8 mouse cellular contexts compared by ENCODE assay signal in genomic region chr14:118551725-118552285, GRCm38 (mm10).
DNase-seq lines count a peak whose midpoint lies in the region; ATAC-seq lines count a peak whose summit lies in the region.

No protein-coding gene starts in this region.

- peak overlapping the region; percentile 5; the same call in 1 of the 2 replicates for H3K9ac ChIP-seq in intestine, embryonic 16.5 days (ENCODE audit: low read depth, low read length)
- H3K9ac ChIP-seq in lung, embryonic 16.5 days (ENCODE audit: low read length): peak overlapping the region; percentile 48
- peak overlapping the region; percentile 18; the same call in 1 of the 2 replicates for H3K9ac ChIP-seq in stomach, embryonic 14.5 days (replicated peaks; ENCODE audit: low read depth, low read length)

- H3K27me3 ChIP-seq in intestine, embryonic 16.5 days (replicated peaks; ENCODE audit: control insufficient read depth, insufficient read depth, low read length): no peaks in the 10 kb centered on the region
- no peaks in the 10 kb centered on the region for H3K27me3 ChIP-seq in lung, embryonic 16.5 days (ENCODE audit: control insufficient read depth, insufficient read depth, low read depth, low read length)
- 0 out of 2 replicates have a peak, but pooled peaks cover 2% of the 10 kb centered on the region for H3K27me3 ChIP-seq in stomach, embryonic 14.5 days (ENCODE audit: control insufficient read depth, insufficient read depth, low read length)

- peaks cover 2% of the 10 kb centered on the region for H3K4me1 ChIP-seq in brown adipose tissue, adult 24 weeks (ENCODE audit: control insufficient read depth, insufficient read depth, insufficient read length, low read length)
- H3K4me1 ChIP-seq in intestine, embryonic 16.5 days (ENCODE audit: control insufficient read depth, insufficient read depth, low read length): peaks cover 4% of the 10 kb centered on the region; the same call in 1 of the 2 replicates
- H3K4me1 ChIP-seq in lung, embryonic 16.5 days (replicated peaks; ENCODE audit: control insufficient read depth, insufficient read depth, low read length): peaks cover 8% of the 10 kb centered on the region
- peaks cover 12% of the 10 kb centered on the region; the same call in 1 of the 2 replicates for H3K4me1 ChIP-seq in stomach, embryonic 14.5 days (ENCODE audit: control insufficient read depth, insufficient read depth, low read length)

- ATAC-seq in intestine, embryonic 16.5 days: peak; percentile 59; the same call in 1 of the 2 replicates
- ATAC-seq in lung, embryonic 16.5 days (ENCODE audit: low read depth): peak; percentile 61
- ATAC-seq in stomach, embryonic 14.5 days (ENCODE audit: insufficient number of reproducible peaks, insufficient read depth, low FRiP score, low read depth): peak; percentile 77; the same call in 1 of the 2 replicates

- peak overlapping the region; percentile 38 for H3K4me3 ChIP-seq in brown adipose tissue, adult 24 weeks (ENCODE audit: insufficient read depth, low read depth, low read length)
- peak overlapping the region; percentile 18 for H3K4me3 ChIP-seq in intestine, embryonic 16.5 days (ENCODE audit: low read length)
- peak overlapping the region; percentile 41 for H3K4me3 ChIP-seq in lung, embryonic 16.5 days (ENCODE audit: low read length)
- peak overlapping the region; percentile 24 for H3K4me3 ChIP-seq in stomach, embryonic 14.5 days (ENCODE audit: low read depth, low read length)

- DNase-seq in kidney, adult 18-20 months: peak; percentile 8
- no peak for DNase-seq in kidney, adult 11 months
- peak; percentile 38 to 63 for DNase-seq in heart, adult 18-20 months
- no peak for DNase-seq in layer of hippocampus, adult 9-10 months (ENCODE audit: low spot score)

- no peaks in the 10 kb centered on the region for H3K36me3 ChIP-seq in intestine, embryonic 16.5 days (ENCODE audit: control insufficient read depth, insufficient read depth, low read length)
- H3K36me3 ChIP-seq in lung, embryonic 16.5 days (ENCODE audit: control insufficient read depth, insufficient read depth, low read length): no peaks in the 10 kb centered on the region
- no peaks in the 10 kb centered on the region for H3K36me3 ChIP-seq in stomach, embryonic 14.5 days (ENCODE audit: control insufficient read depth, insufficient read depth, low read length)

- 23% methylated on average over 24 of the region's 24 CpGs for WGBS in intestine, embryonic 16.5 days
- WGBS in lung, embryonic 16.5 days: 6% methylated on average over 24 of the region's 24 CpGs
- WGBS in stomach, embryonic 14.5 days: 5% methylated on average over 24 of the region's 24 CpGs

- H3K9me3 ChIP-seq in intestine, embryonic 16.5 days (ENCODE audit: control insufficient read depth, low read length): no peaks in the 10 kb centered on the region
- H3K9me3 ChIP-seq in lung, embryonic 16.5 days (ENCODE audit: control insufficient read depth, low read length): no peaks in the 10 kb centered on the region
- no peaks in the 10 kb centered on the region for H3K9me3 ChIP-seq in stomach, embryonic 14.5 days (ENCODE audit: control insufficient read depth, low read depth, low read length)

- H3K4me2 ChIP-seq in intestine, embryonic 16.5 days (ENCODE audit: low read depth, low read length): peak overlapping the region; percentile 51
- H3K4me2 ChIP-seq in lung, embryonic 16.5 days (ENCODE audit: low read depth, low read length): peak overlapping the region; percentile 66
- H3K4me2 ChIP-seq in stomach, embryonic 14.5 days (replicated peaks; ENCODE audit: low read depth, low read length): peak overlapping the region; percentile 57

- peak overlapping the region; percentile 55; the same call in 1 of the 2 replicates for H3K27ac ChIP-seq in brown adipose tissue, adult 24 weeks (replicated peaks; ENCODE audit: low read depth, low read length)
- H3K27ac ChIP-seq in intestine, embryonic 16.5 days (ENCODE audit: low read length): no peak overlapping the region
- no peak overlapping the region for H3K27ac ChIP-seq in lung, embryonic 16.5 days (ENCODE audit: low read length)
- H3K27ac ChIP-seq in stomach, embryonic 14.5 days (ENCODE audit: low read length): no peak overlapping the region

Comparison
In these comparisons a context has a peak if more than half of its experiments do, and no peak if none do; other contexts are left out.
1. DNase-seq: peak in kidney, adult 18-20 months (single experiment) and heart, adult 18-20 months (2 of 2); none in kidney, adult 11 months (single experiment) and layer of hippocampus, adult 9-10 months (single experiment).
2. Peak in every context shown above with its lines, with median percentiles within 50 percentile points of each other: H3K4me3 ChIP-seq, ATAC-seq, H3K4me2 ChIP-seq and H3K9ac ChIP-seq.